Mouse (Mus musculus) gastrocnemius, postnatal 4 days (tissue): ENCODE measurements at regions not wholly inside any gene's neighbourhood (a gene's known extent, or its start where the extent isn't known, plus 50 kb on each side); places are given as distances from the start of the nearest gene placed in this dataset.
A peak's percentile ranks its signal among the peaks of the same experiment; 100 is the strongest.

Experiments used
- DNase-seq, 2 experiments: peaks; one replicate each; pipeline ENCODE4 v3.0.0; 2021 to 2022; ENCODE audit warnings: low spot score in 2 of 2, mixed read lengths in 2 of 2

DNA sequence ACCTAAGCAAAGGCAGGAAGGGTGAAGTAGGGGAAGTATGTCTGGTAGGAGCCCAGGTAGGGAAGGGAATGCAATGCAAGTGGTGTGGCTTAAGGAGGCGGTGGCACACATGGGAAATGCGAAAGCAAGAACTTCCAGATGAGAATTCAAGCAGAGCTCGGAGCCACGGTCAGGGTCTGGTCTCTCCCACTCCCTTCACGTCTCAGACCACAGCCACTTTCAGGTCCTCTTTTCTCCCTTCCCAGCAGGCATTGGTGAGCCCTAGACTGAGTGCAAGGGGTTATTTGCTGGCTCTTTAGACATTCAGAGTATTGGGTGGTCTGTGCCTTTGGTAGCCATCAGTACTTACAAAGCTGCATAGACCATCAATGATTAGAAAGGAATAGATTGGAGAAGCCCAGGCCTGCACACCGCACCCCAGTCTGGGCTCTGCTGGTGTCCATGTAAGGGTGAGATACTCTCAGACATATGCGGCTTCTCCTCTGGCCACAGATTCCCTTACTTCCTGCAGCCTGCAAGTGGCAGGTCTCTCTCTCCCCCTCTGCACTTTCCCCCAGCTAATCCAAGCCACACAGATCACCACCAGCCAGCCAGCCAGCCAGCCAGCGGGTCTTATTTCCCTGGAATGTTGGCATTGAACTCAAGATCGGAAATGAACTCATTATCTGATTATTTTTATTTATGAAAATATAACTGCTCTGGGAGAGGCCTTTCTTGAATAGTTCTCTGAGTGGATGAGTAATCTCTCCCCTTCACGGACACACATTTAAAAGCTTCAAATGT lies 113.6 kb downstream of the Zfp36l2 start:
- peak in 1 of 2 experiments; percentile 37 for DNase-seq

DNA sequence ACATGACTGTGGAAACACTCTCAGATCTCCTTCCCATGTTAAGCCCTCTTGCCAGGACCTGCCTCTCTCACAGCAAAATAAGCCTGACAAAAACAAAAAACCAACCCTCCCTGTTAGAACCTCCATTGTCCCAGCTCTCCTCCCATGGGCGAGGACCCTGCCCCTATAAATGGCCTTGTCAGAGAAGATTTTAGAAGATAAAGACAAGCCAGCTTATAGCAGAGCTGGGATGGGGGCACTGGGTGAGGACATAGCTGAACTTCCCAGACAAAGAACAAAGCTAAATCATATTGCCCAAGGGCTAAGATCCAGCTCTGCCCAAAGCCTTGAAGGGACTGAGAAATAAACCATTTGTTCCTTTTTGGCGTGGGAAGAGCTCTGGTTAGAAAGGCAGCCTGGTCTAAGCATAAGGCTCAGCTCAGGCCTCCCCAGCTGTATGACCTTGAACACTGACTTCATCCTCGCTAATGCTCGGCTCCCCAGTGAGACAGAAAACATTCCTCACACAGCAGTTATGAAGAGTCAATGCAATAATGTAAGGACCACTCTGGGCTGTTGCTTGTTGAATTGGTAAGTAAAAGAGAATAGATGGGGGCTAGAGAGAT lies 115.2 kb downstream of the Zfp36l2 start:
- DNase-seq, result no peak

DNA sequence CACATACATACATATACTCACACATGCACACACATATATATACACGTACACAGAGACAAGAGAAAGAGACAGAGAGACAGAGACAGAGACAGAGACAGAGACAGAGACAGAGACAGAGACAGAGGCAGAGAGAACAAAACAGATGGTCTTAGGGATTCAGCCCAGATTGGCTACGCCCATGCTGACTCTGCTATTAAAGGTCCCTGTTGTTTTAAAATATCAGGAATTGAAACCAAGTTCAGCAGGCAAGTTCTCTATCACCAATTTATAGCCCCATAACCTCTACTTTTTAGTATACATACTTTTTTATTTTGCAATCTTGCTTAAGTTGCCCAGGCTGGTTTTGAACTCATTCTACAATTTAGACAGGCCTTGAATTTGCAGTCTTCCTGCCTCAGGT lies 115.9 kb downstream of the Zfp36l2 start:
- no peak for DNase-seq

DNA sequence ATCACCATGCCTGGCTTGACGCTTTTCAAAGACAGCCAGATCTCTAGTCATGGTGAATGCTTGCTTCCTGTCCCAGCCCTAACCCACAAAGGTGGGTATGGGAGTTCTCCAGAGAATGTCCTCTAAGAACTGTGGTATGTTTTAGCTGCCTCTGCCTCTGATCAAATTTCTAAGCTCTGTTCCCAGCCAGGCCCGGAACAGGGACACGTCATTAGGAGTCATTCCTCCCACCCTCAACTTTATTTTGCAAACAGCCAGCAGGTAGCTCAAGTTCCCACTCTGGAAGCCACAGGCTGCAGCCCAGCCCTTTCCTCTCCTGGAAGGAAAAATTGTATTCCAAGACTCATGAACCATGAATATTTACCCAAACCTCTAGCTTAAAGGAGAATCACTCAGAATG lies 117.2 kb downstream of the Zfp36l2 start:
- DNase-seq, result no peak

DNA sequence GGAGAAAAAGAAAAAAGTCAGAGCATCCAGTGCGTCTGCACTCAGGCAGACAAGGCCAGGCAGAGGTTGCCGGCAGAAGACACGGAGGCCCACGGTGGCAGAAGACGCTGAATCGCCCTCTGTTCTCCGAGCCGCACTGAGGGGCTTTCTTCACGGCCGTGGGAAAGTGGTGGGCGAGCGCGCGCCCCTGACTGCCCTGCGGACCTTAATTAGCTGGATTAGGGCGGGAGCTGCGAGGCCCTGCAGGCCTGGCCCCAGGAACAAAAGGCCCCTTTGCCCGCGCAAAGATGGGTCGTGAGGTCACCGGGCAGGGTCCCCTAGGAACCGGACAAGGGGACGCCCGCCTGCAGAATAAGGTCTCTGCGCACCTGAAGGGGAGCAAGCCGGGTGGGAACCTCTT lies 120.6 kb downstream of the Zfp36l2 start:
- no peak for DNase-seq

DNA sequence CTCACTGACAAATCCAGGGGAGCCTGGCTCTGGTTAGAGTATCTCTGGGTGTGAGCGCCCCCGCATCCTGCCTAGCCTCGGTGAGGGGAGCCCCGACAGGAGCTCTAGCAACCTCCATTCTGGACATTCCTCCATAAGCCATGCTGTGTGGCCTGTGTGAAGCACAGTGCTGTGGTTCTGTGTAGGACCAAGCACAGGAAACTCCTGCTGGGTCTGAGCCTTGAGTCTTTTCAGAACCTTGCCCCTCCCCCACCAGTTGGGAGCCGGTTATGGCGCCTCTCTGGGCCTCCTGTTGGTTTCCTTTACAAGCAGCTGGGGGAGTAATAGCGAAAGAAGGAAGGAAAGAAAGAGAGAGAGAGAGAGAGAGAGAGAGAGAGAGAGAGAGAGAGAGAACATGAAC lies 124.0 kb downstream of the Zfp36l2 start:
- DNase-seq, result no peak

DNA sequence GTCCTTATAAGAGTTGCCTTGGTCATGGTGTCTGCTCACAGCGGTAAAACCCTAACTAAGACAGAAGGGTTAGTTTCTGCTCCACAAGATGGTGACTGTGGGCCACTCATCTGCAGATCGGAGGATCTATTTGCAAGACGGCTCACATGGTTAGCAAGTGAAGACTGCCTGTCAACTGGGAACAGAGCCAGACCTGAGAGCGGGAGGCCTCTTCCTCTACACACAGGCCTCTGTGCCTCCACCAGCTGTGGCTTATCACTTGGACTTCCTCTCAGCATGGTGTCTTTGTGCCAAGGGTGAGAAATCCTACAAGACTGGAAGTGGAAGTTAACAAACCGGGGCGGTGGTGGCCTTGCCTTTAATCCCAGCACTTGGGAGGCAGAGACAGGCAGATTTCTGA lies 126.1 kb downstream of the Zfp36l2 start:
- no peak for DNase-seq

DNA sequence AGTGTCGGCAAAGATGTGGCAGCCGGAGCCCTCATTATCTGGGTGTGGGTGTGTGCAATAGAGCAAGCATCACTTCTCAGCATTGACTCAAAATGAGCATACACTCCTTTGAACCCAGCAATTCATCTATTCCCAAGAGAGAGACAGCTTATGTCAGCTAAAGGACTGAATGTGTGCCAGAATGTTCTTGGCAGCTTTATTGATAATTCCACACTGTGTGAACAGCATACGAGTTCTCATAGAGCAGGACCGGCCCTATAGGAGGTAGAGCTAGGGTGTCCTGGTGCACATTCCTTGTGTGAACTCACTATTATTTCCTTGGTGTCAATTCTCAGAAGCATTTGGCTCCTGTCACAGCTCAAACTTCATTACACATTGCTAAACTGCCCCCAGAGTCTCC lies 131.3 kb downstream of the Zfp36l2 start:
- DNase-seq, result no peak

DNA sequence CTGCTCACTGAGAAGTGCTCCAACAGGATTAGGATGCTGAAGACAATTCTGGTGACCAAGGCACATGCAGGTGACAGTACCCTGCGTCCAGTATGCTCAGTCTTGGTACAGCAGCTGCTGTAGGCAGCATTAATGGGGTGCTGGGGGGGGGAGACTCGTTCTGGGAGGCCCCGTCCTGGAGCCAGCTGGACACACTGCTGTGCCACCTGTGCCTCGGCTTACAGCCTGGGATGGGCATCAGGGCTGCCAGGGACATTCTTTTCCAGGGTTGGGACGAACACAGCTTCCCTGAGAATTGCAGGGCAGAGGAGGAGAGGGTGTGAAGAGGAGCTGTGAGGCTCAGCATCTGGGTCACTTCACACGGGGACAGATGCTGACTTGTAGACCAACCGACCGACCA lies 135.3 kb downstream of the Zfp36l2 start:
- DNase-seq, result no peak

DNA sequence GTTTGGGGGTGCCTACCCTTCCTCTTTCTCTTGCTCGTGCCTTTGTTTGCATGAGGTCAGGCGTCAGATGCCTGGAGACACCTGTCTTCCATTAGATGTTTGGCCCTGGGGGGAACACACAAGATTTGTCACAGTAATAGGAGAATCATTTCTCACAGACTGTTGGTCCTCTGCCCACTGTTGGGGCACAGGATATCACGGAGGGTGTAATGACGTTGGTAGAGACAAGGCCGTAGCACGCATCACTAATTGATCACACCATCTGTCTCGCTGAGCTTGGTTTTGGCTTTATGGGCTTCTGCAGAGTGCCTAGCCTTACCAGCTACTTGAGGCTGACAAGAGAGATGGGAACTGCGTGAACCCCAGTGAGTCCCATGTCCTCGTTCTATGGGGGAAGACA lies 136.5 kb downstream of the Zfp36l2 start:
- peak in 1 of 2 experiments; percentile 48 for DNase-seq

DNA sequence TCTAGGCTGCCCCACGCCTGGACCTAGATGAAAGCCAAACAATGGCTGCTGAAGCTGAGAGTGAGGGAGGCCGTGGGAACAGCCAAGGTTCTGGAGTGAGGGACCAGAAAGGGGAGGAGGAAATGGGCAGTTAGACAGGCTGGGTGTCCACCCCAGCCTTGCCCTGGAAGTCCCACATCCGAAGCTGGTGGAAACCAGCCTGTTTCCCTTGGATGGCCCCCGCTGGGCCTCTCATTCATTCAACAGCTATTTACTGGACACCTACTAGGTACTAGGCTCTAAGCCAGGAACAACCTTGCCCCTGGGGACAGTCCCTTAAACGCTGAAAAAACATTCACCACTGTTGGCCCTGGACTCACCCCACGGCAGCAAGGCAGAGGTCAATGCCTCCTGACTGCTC lies 139.2 kb downstream of the Zfp36l2 start:
- DNase-seq, result no peak

DNA sequence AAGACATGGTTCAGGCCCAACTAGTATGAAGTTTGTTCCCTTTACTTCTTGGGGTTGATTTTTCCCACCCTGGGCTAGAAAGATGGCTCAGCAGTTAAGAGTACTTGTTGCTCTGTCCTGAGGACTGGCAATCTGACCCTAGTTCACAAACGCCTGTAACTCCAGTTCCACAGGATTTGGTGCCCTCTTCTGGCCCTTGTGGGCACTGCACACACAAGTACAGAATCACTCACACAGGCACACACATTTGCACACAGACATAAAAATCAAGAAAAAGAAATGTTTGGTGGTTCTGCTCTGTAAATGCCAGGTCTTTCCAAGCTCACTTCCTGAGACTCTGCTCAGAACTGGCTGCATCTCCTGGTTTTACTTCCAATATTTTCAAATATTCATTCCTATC lies 140.2 kb downstream of the Zfp36l2 start:
- DNase-seq, result no peak

DNA sequence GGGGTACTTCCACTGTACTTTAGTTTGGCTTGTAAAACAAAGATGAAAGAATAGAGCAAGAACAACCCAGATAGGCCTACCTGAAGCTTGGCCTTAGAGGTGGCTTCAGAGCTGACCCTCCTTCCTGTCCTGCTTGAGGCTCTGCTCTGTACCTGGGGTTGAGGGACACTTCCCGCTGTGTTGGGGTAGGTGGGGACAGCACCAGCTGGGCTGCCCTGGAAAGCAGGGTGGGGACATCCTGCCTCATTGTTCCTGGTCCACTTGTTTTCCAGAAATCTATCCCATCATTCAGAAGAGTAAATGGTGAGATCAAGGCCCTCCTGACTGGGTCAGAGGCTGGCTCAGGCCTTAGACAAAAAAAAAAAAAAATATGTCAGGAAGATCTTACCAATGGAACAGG lies 141.9 kb downstream of the Zfp36l2 start:
- DNase-seq, result no peak

DNA sequence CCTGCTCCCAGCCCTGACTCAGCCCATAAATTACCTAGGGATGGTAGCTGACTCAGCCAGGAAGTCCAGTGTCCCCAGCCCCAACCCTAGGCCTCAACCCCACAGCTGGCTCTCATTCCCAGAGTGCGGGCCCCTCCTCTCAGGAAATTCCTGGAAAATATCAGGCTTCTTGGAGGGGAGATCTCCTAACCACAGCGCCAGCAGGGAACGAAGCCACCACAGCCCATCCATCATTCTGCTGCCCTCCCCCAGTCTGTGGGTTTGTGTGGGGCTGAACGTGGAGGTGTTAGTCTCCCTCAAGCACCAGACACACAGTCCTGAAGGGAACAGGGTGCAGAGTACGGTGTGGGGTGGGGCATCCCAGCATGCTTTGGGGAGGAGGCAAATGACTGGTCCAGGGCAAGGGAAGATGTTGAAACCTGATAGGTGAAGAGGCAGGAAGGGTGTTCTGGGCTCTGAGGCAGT lies 143.2 kb downstream of the Zfp36l2 start:
- peak in 1 of 2 experiments; percentile 65 for DNase-seq

DNA sequence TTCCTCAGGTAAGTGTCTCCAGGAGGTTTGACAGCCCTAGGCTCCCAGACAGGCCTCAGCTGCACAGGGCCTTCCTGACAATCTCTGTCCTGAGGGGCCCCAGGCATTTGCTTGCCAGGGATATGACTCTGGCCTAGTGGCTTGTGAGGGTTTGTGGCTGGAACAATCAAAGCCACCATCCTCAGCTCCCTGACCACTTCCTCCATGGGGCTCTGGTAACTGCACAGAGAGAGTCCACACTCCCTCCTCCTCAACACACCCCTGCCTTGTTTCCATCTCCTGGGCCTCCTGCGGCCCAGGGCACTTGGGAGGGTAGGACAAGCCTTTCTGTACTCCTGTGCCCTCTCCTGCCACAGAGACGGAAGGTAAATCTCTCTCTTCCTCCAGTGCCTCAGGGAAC lies 144.6 kb downstream of the Zfp36l2 start:
- no peak for DNase-seq

DNA sequence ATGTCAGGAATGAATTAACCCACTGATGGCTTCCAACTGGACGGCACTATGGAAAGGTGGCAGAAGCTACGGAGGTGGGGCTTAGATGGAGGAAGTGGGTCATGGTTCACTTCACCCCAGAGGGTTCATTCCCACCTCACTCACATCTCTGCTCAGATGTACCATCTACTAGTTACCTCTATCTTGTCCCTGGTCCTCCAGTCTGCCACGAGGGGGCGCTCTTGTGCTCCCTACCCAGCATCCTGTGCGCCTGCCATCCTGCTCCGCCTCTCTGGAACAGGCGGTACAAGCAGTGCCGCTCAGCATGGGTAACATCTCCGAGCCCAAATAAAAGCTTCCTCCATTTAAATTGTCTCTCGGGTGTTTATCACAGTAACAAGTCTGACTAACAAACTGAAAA lies 148.3 kb downstream of the Zfp36l2 start:
- DNase-seq, result no peak

DNA sequence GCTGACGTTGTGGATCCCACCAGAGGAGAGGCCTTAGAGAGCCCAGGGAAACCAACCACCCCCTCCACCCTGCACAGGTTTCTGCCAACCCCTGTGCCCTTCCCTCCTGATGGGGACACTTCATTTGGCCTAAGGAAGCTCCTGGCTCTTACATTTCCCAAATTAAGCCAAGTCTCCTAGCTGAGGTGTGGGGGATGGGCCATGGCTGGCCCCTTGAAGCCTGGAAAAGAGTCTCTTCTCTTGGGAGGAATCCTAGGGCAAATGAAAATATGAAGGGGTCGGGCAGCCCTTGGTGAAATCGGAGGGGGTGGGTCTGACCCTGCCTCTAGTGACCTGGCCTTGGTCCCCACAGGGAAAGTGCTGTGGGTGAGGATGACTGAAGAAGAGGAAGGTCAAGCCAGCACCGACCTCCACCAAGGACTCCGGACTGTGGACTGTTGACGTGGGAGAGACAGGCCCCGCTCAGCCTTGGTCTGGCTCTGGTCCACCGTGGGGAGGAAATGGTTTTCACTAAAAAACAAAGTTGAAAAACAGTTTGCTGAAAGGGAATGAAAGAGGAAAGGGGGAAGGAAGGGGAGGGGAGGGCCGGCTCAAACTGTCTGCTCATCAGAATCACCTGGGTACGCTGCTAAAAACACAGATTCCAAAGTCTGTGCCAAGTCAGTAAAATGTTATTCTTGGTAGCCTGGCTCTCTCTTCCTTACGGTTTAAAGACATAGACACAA lies 150.0 kb downstream of the Zfp36l2 start:
- peak in 1 of 2 experiments; percentile 60 for DNase-seq

DNA sequence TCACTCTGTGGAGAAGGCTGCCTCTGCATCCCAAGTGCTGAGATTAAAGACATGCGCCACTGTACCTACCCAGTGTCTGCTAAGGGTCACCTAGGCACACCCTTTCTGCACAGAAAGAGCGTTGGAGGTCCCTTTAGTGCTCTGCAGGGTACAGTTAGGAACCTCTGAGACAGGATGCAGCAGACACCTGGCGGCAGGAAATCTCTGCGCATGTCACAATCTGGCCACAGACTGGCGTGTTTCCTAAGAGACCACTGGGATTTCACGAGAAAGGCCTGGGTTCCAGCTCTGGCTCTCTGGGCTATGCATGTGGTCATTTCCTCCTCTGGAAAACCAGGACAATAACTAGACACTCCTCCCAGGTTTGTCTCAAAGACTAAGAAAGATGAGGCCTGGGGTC lies 151.7 kb downstream of the Zfp36l2 start:
- no peak for DNase-seq

DNA sequence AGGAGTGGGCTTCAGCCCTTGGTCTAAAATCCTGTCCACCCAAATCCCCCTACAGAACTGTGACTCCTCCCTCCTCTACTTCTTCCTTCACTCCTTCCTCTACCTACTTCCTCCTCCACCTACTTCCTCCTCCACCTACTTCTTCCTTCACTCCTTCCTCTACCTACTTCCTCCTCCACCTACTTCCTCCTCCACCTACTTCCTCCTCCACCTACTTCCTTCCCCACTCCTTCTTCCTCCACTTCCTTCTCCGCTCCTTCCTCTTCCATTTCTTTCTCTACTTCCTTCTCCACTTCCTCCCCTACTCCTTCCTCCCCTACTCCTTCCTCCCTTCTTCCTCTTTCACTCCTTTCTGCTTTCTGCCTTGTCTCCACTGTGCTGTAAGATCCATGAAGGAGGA lies 152.9 kb downstream of the Zfp36l2 start:
- no peak for DNase-seq

DNA sequence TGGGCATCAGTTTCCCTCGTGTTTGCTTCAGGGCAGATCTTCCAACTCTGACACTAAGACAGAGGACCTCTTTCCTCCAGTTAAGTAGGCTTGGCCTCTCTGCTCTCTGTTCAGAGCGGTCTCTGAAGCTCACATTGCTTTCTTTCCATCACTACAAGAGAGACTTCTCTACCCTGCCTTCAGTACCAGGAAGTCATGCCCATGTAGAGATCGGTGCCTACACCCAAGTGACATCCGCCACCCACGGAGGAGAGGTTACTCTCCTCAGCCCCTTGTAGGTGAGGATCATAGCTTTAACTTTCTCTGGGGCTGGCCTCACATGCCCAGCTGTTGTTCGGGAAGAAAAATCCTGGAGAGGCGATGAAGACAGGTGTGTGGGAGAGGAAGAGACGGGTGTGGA lies 155.3 kb downstream of the Zfp36l2 start:
- no peak for DNase-seq

DNA sequence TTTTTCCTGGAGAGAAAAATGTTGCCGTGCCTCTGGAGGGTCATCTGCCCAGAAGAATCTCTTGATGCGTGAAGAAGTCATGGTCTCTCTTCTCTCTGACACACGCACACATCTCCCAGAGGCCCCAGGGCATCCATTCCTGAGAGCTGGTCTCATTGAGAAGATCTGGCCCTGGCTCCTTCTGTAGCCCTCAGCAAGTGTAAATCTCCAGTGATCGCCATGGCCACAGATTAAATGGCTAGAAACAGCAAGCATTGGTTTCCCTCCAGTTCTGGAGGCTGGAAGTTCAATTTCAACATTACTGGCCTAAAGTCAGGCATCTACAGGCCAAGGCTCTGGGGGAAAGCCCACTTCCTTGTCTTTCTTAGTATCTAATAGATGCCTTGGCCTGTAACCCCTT lies 155.9 kb downstream of the Zfp36l2 start:
- no peak for DNase-seq

DNA sequence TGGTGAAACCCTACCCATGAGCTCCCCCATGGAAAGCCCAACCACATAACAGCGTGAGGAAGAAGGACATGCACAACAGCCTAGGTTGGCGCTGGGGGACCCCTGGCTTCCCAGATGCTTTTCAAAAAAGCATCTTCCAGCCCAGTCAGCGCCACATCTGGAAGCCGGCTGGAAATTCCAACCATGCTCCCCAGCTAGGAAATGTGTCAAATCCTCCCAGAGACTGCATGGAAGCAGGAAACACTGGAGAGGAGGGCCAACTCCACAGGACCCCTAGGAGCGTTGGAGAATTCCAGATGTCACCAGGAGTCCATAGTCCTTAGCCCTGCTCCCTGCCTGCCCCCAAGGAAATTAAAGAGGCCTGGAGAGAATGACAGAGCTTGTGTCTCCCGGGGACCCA lies 156.4 kb downstream of the Zfp36l2 start:
- peak in 1 of 2 experiments; percentile 64 for DNase-seq
